Mouse (Mus musculus) bone marrow, adult 2 months (tissue): ENCODE results near the gene Gm17490.

ENCODE experiments used
- CTCF ChIP-seq: fragments of 200-500 bp; IDR thresholded peaks from 2 replicates; pipeline ENCODE4 v1.5.1; 2011; ENCODE audit warnings: low read length, control low read depth; ENCODE audit not compliant: control insufficient read depth, insufficient read depth
- POLR2A ChIP-seq: fragments of 200-500 bp; IDR thresholded peaks from 2 replicates; pipeline ENCODE4 v1.6.1; 2011; ENCODE audit warnings: low read depth, mild to moderate bottlenecking, control low read depth, low read length, borderline replicate concordance; ENCODE audit not compliant: control insufficient read depth

DNA sequence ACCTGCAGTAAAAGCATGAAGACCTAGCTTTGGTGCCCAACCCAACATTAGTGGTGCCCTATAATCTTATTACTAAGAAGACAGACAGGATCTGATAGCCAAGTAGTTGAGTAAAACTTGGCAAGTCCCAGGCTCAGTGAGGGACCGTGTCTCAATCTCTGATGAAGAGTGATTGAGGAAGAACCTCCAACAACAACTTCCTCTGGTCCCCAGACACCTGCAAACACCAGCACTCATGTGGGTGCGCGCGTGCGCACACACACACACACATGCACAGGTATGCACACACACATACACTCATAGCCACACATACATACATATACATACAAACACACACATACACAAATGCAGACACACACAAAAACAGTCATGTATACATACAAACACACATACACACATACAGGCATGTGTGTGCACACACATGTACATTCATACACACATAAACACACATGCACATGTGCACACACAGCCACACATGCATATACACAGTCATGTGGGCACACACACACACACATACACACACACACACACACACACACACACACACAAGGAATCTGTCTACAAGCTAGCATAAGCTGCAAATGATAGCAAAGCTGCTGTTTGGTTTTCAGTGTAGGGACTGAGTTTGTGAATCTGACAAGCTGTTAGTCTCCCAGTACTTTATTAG is 9.5 kb upstream of the Gm17490 start:
- no peak for TF ChIP-seq POLR2A
- no peak for TF ChIP-seq CTCF
